In genomic region chr8:120630031-120630430, GRCm38 (mm10) we compare ENCODE assay signal across 17 mouse cellular contexts. TPM values are rescaled to one million over a fixed set of nuclear protein-coding genes. Genes with fewer than 3 reads are reported as not detected.
"Had no signal": no experiment of that assay in that cellular context is flagged by ENCODE, and none has a peak within 500 bp of the region (broad histone marks: within the 10 kb centered on the region; RNA-seq: fewer than 3 reads in every experiment).

No protein-coding gene starts in this region.

- H3K27ac ChIP-seq: intestine, embryonic 15.5 days; left cerebral cortex, adult 2 months; liver, embryonic 15.5 days; macrophage; midbrain, embryonic 15.5 days; neural tube, embryonic 12.5 days; stomach, postnatal 0 days had no signal

- H3K36me3 ChIP-seq: intestine, embryonic 15.5 days; liver, embryonic 15.5 days; midbrain, embryonic 15.5 days; neural tube, embryonic 12.5 days had no signal

- H3K4me3 ChIP-seq: intestine, embryonic 15.5 days; left cerebral cortex, adult 2 months; liver, embryonic 15.5 days; megakaryocyte, embryonic 14.5 days; midbrain, embryonic 15.5 days; neural tube, embryonic 12.5 days had no signal

- H3K9me3 ChIP-seq: intestine, embryonic 15.5 days; liver, embryonic 15.5 days; midbrain, embryonic 15.5 days; neural tube, embryonic 12.5 days had no signal

- DNase-seq: kidney, adult 18-20 months; kidney, postnatal 10 days; kidney, postnatal 4 days; lung, postnatal 10 days; thymus, adult 2 months; thymus, postnatal 25 days had no signal

RNA-seq across cellular contexts. Expression of gene 1190005I06Rik, which starts 17.4 kb away (rescaled TPM):
- total RNA-seq: monocyte, adult 5-6 weeks; neutrophil, adult 5-6 weeks had no signal

RNA-seq across cellular contexts. Expression of gene Gm27021, which starts 37.8 kb away (rescaled TPM):
- total RNA-seq: layer of hippocampus, postnatal 25 days; monocyte, adult 5-6 weeks; neutrophil, adult 5-6 weeks had no signal
- polyA plus RNA-seq: macrophage had no signal
